Mouse (Mus musculus) CH12.LX (cell line): ENCODE data around the gene Gm8332. TPM values are rescaled to one million over a fixed set of nuclear protein-coding genes. Genes with fewer than 3 reads are reported as not detected.
"Not testable (repeated sequence)": the region's sequence is repeated elsewhere in the genome, so short reads cannot be mapped to it uniquely, and the experiment has no call there.

ENCODE experiments used
- DNase-seq: peaks from one replicate; pipeline ENCODE4 v3.0.0-alpha.2; 2013; ENCODE audit errors: extremely low read depth
- H3K27ac ChIP-seq: 2 replicates; pipeline ENCODE4 v1.5.1; 2012; ENCODE audit warnings: low read depth, mild to moderate bottlenecking, control low read depth, moderate library complexity; ENCODE audit not compliant: insufficient read depth
- H3K27me3 ChIP-seq: replicated peaks from 2 replicates; pipeline ENCODE3; 2012; ENCODE audit warnings: inconsistent platforms
- H3K36me3 ChIP-seq, 2 experiments: replicated peaks in 1 of 2; 2 replicates each; pipeline versions ENCODE3 to v1.6.1; 2012; ENCODE audit warnings: inconsistent platforms in 1 of 2, low read length in 1 of 2, mild to moderate bottlenecking in 1 of 2, mixed read lengths in 1 of 2, moderate library complexity in 1 of 2; ENCODE audit not compliant: control insufficient read depth in 1 of 2, insufficient read depth in 1 of 2
- H3K4me1 ChIP-seq, 2 experiments: 2 replicates each; pipeline ENCODE4 v1.6.1; 2012; ENCODE audit warnings: inconsistent platforms in 1 of 2, moderate library complexity in 1 of 2; ENCODE audit not compliant: insufficient read depth in 2 of 2, control insufficient read depth in 1 of 2
- H3K4me2 ChIP-seq: 2 replicates; pipeline ENCODE4 v1.6.1; 2012; ENCODE audit warnings: low read depth, mild to moderate bottlenecking, control low read depth; ENCODE audit not compliant: poor library complexity, insufficient read depth, severe bottlenecking
- H3K4me3 ChIP-seq, 3 experiments: fragments of 150-350 bp in 1 of 3; sonication (generic) in 1 of 3; replicated peaks in 1 of 3; 2 replicates each; pipeline versions ENCODE3 to v1.5.1; 2011 to 2012; ENCODE audit warnings: low read depth in 2 of 3, low read length in 2 of 3, mild to moderate bottlenecking in 2 of 3, moderate library complexity in 2 of 3, control low read depth in 1 of 3, improper control_type of control experiment in 1 of 3, inconsistent platforms in 1 of 3, mixed read lengths in 1 of 3; ENCODE audit not compliant: poor library complexity in 1 of 3
- H3K79me2 ChIP-seq: replicated peaks from 2 replicates; pipeline ENCODE4 v1.6.1; 2012; ENCODE audit warnings: mild to moderate bottlenecking, moderate library complexity; ENCODE audit not compliant: control insufficient read depth, poor library complexity, insufficient read depth, severe bottlenecking; ENCODE audit errors: extremely low read depth
- H3K9ac ChIP-seq: 2 replicates; pipeline ENCODE4 v1.6.1; 2012; ENCODE audit warnings: low read depth, mild to moderate bottlenecking, control low read depth, moderate library complexity; ENCODE audit not compliant: insufficient read depth
- H3K9me3 ChIP-seq: replicated peaks from 2 replicates; pipeline ENCODE3; 2012; ENCODE audit warnings: low read length, inconsistent platforms, mixed read lengths
- ETS1 ChIP-seq: conservative IDR thresholded peaks from 2 replicates; pipeline ENCODE4 v1.6.1; 2012; ENCODE audit warnings: low read depth, mild to moderate bottlenecking, inconsistent platforms, low read length, improper control_type of control experiment, moderate library complexity
- GABPA ChIP-seq: IDR thresholded peaks from 2 replicates; pipeline ENCODE4 v1.6.1; 2012; ENCODE audit warnings: low read depth, low read length, improper control_type of control experiment, inconsistent platforms; ENCODE audit not compliant: insufficient replicate concordance
- KAT2A ChIP-seq: IDR thresholded peaks from 2 replicates; pipeline ENCODE4 v1.6.1; 2012; ENCODE audit warnings: low read length, improper control_type of control experiment, inconsistent platforms; ENCODE audit not compliant: insufficient replicate concordance
- MAFK ChIP-seq: IDR thresholded peaks from 2 replicates; pipeline ENCODE4 v1.6.1; 2011; ENCODE audit warnings: low read length, improper control_type of control experiment; ENCODE audit not compliant: insufficient replicate concordance
- MXI1 ChIP-seq: IDR thresholded peaks from 2 replicates; pipeline ENCODE4 v1.6.1; 2011; ENCODE audit warnings: mild to moderate bottlenecking, low read depth, low read length, improper control_type of control experiment
- MYC ChIP-seq: IDR thresholded peaks from 2 replicates; pipeline ENCODE4 v1.6.1; 2011; ENCODE audit warnings: low read depth, mild to moderate bottlenecking, improper control_type of control experiment, low read length
- NELFE ChIP-seq: IDR thresholded peaks from 2 replicates; pipeline ENCODE4 v1.6.1; 2011; ENCODE audit warnings: low read depth, low read length, improper control_type of control experiment
- POLR2A ChIP-seq: IDR thresholded peaks from 2 replicates; pipeline ENCODE4 v1.6.1; 2011; ENCODE audit warnings: low read depth, mild to moderate bottlenecking, improper control_type of control experiment, low read length
- RCOR1 ChIP-seq: conservative IDR thresholded peaks from 2 replicates; pipeline ENCODE4 v1.6.1; 2012; ENCODE audit warnings: low read depth, mild to moderate bottlenecking, inconsistent platforms, low read length, improper control_type of control experiment
- ZNF384 ChIP-seq: IDR thresholded peaks from 2 replicates; pipeline ENCODE4 v1.6.1; 2012; ENCODE audit warnings: low read depth, low read length, improper control_type of control experiment, inconsistent platforms
- dilution Hi-C: fragments of 300-500 bp; cut with MboI; formaldehyde crosslinking; loops from 2 replicates; pipeline ENCODE4 v1.14.3; 2020; ENCODE audit warnings: low sequenced_read_pairs; ENCODE audit not compliant: extremely low pct_unique_long_range_greater_than_20kb, extremely low pct_ligation_motif_present
- in situ Hi-C: fragments of 300-500 bp; cut with MboI; formaldehyde crosslinking; loops from 3 replicates; pipeline ENCODE4 v1.14.3; 2019; ENCODE audit warnings: low sequenced_read_pairs, low pct_ligation_motif_present, low pct_unique_long_range_greater_than_20kb, mixed read lengths
- polyA plus RNA-seq: library from polyadenylated mRNA; unstranded; fragments of >175 nt; gene quantifications from 2 replicates; pipeline ENCODE4 v1.2.1, GENCODE M21; 2012; ENCODE audit warnings: low read depth; ENCODE audit not compliant: insufficient read length
- total RNA-seq, 2 experiments: library from RNA; depleted of rRNA; stranded (reverse); fragments of 300-350 nt in 1 of 2; fragments of >200 nt in 1 of 2; gene quantifications; 2 replicates each; pipeline ENCODE4 v1.2.3; 2012 to 2014

Gene Gm8332
- total and polyA plus RNA-seq, 3 experiments = not detected

GRCm38 (mm10) chr12:88257241-88257640 is 7.3 kb upstream of the Gm8332 start:
- in situ Hi-C loops = no loop called here
- H3K4me3 ChIP-seq = no peak overlapping the region

GRCm38 (mm10) chr12:88255917-88256316 is 6.0 kb upstream of the Gm8332 start:
- H3K4me1 ChIP-seq, H3K9ac ChIP-seq, dilution Hi-C loops, in situ Hi-C loops, H3K36me3 ChIP-seq, H3K27ac ChIP-seq, H3K79me2 ChIP-seq, H3K27me3 ChIP-seq, H3K4me3 ChIP-seq, H3K9me3 ChIP-seq, DNase-seq, H3K4me2 ChIP-seq: not testable (repeated sequence)

More at GRCm38 (mm10) chr12:88257241-88257640, 7.3 kb upstream of the Gm8332 start:
- no peak for DNase-seq
- Histone ChIP-seq H3K9me3 (no peaks in the 10 kb centered on the region), H3K36me3 (no peaks in the 10 kb centered on the region), H3K79me2 (no peaks in the 10 kb centered on the region), H3K27ac (no peak overlapping the region), H3K9ac (no peak overlapping the region), H3K4me1 (no peaks in the 10 kb centered on the region), H3K4me2 (no peak overlapping the region), H3K27me3 (peaks cover 2% of the 10 kb centered on the region)
- no peak for TF ChIP-seq POLR2A
- TF ChIP-seq ETS1 = no peak
- no peak for TF ChIP-seq MXI1
- no peak for TF ChIP-seq KAT2A
- no peak for TF ChIP-seq MAFK
- no peak for TF ChIP-seq NELFE
- no peak for TF ChIP-seq GABPA
- no peak for TF ChIP-seq ZNF384
- no peak for TF ChIP-seq RCOR1
- no peak for TF ChIP-seq MYC
- dilution Hi-C loops = no loop called here

- H3K9me3 ChIP-seq, H3K27me3 ChIP-seq, in situ Hi-C loops, H3K4me3 ChIP-seq, H3K79me2 ChIP-seq, H3K4me2 ChIP-seq, H3K9ac ChIP-seq, H3K4me1 ChIP-seq, H3K36me3 ChIP-seq, DNase-seq, dilution Hi-C loops, H3K27ac ChIP-seq: not testable (repeated sequence)
These were observed 4.1 kb downstream of the Gm8332 start for GRCm38 (mm10) chr12:88245786-88246185.
